ENCODE assay signal across 18 mouse cellular contexts in genomic region chr4:86686564-86686963, GRCm38 (mm10). TPM values are rescaled to one million over a fixed set of nuclear protein-coding genes. Genes with fewer than 3 reads are reported as not detected.
DNase-seq lines count a peak whose midpoint lies in the region; ATAC-seq lines count a peak whose summit lies in the region.
"Had no signal": no experiment of that assay in that cellular context is flagged by ENCODE, and none has a peak within 500 bp of the region (broad histone marks: within the 10 kb centered on the region; RNA-seq: fewer than 3 reads in every experiment).

No protein-coding gene starts in this region.

- DNase-seq in embryonic facial prominence, embryonic 14.5 days (ENCODE audit: low spot score), result peak; percentile 73
- DNase-seq in embryonic facial prominence, embryonic 10.5 days (ENCODE audit: low spot score), result no peak
- DNase-seq in limb, embryonic 10.5 days (ENCODE audit: low spot score), result no peak
- peak; percentile 86 for DNase-seq in 3T3-L1 (ENCODE audit: low read depth, low spot score)
- DNase-seq in embryo, embryonic 11 days, result no peak
- no peak for DNase-seq in layer of hippocampus, postnatal 25 days (ENCODE audit: extremely low spot score in 1 of 2, low spot score in 1 of 2)
- DNase-seq: B cell, adult 2 months; cerebellum, adult 18-20 months; gastrocnemius, postnatal 14 days; kidney, adult 8-10 months; thymus, postnatal 14 days had no signal

- no peaks in the 10 kb centered on the region for H3K4me1 ChIP-seq in embryonic facial prominence, embryonic 14.5 days (ENCODE audit: control insufficient read depth, insufficient read depth, low read length)
- peaks cover 6% of the 10 kb centered on the region; the same call in 1 of the 2 replicates for H3K4me1 ChIP-seq in embryonic facial prominence, embryonic 10.5 days
- peaks cover 9% of the 10 kb centered on the region; the same call in 1 of the 2 replicates for H3K4me1 ChIP-seq in limb, embryonic 15.5 days
- peaks cover 28% of the 10 kb centered on the region for H3K4me1 ChIP-seq in limb, embryonic 10.5 days
- H3K4me1 ChIP-seq in brown adipose tissue, adult 24 weeks (ENCODE audit: control insufficient read depth, insufficient read depth, insufficient read length, low read length), result peaks cover 30% of the 10 kb centered on the region
- H3K4me1 ChIP-seq: hindbrain, embryonic 15.5 days had no signal

- no peaks in the 10 kb centered on the region for H3K27me3 ChIP-seq in embryonic facial prominence, embryonic 14.5 days (replicated peaks; ENCODE audit: control insufficient read depth, insufficient read depth, low read length)
- H3K27me3 ChIP-seq in embryonic facial prominence, embryonic 10.5 days (replicated peaks; ENCODE audit: low read depth, poor library complexity, severe bottlenecking), result no peaks in the 10 kb centered on the region
- no peaks in the 10 kb centered on the region for H3K27me3 ChIP-seq in limb, embryonic 15.5 days
- H3K27me3 ChIP-seq in limb, embryonic 10.5 days (ENCODE audit: low read depth, poor library complexity, severe bottlenecking), result no peaks in the 10 kb centered on the region
- H3K27me3 ChIP-seq: heart, embryonic 13.5 days; hindbrain, embryonic 15.5 days had no signal

- H3K4me3 ChIP-seq in embryonic facial prominence, embryonic 14.5 days (ENCODE audit: low read depth, low read length), result no peak overlapping the region
- H3K4me3 ChIP-seq in embryonic facial prominence, embryonic 10.5 days, result no peak overlapping the region
- no peak overlapping the region for H3K4me3 ChIP-seq in limb, embryonic 15.5 days
- no peak overlapping the region for H3K4me3 ChIP-seq in limb, embryonic 10.5 days
- no peak overlapping the region for H3K4me3 ChIP-seq in brown adipose tissue, adult 24 weeks (ENCODE audit: insufficient read depth, low read depth, low read length)
- H3K4me3 ChIP-seq: heart, embryonic 13.5 days; hindbrain, embryonic 15.5 days had no signal

- ATAC-seq in embryonic facial prominence, embryonic 14.5 days (ENCODE audit: low read depth), result peak; percentile 53; the same call in 1 of the 2 replicates
- ATAC-seq in limb, embryonic 15.5 days (ENCODE audit: insufficient number of reproducible peaks, low FRiP score, low TSS enrichment, low read depth), result no peak
- ATAC-seq: forebrain, embryonic 16.5 days had no signal

- H3K36me3 ChIP-seq in embryonic facial prominence, embryonic 14.5 days (ENCODE audit: control insufficient read depth, insufficient read depth, low read length), result no peaks in the 10 kb centered on the region
- no peaks in the 10 kb centered on the region for H3K36me3 ChIP-seq in embryonic facial prominence, embryonic 10.5 days (replicated peaks)
- no peaks in the 10 kb centered on the region for H3K36me3 ChIP-seq in limb, embryonic 15.5 days
- H3K36me3 ChIP-seq in limb, embryonic 10.5 days, result no peaks in the 10 kb centered on the region
- H3K36me3 ChIP-seq: heart, embryonic 13.5 days; hindbrain, embryonic 15.5 days had no signal

- no peak overlapping the region for H3K27ac ChIP-seq in embryonic facial prominence, embryonic 14.5 days (replicated peaks; ENCODE audit: low read depth, low read length)
- no peak overlapping the region for H3K27ac ChIP-seq in embryonic facial prominence, embryonic 10.5 days (replicated peaks)
- H3K27ac ChIP-seq in limb, embryonic 15.5 days, result peak overlapping the region; percentile 57; the same call in 1 of the 2 replicates
- no peak overlapping the region for H3K27ac ChIP-seq in limb, embryonic 10.5 days
- H3K27ac ChIP-seq in brown adipose tissue, adult 24 weeks (replicated peaks; ENCODE audit: low read depth, low read length), result peak overlapping the region; percentile 63
- H3K27ac ChIP-seq: hindbrain, embryonic 15.5 days; liver, embryonic 14.5 days had no signal

- no peak overlapping the region for H3K4me2 ChIP-seq in embryonic facial prominence, embryonic 14.5 days (ENCODE audit: low read depth, low read length)
- no peak overlapping the region for H3K4me2 ChIP-seq in limb, embryonic 15.5 days
- H3K4me2 ChIP-seq: heart, embryonic 13.5 days; hindbrain, embryonic 15.5 days; midbrain, embryonic 11.5 days had no signal

- no peak overlapping the region for H3K9ac ChIP-seq in embryonic facial prominence, embryonic 14.5 days (ENCODE audit: low read depth, low read length)
- no peak overlapping the region for H3K9ac ChIP-seq in limb, embryonic 15.5 days
- H3K9ac ChIP-seq: heart, embryonic 13.5 days; hindbrain, embryonic 15.5 days; liver, embryonic 14.5 days had no signal

- no peaks in the 10 kb centered on the region for H3K9me3 ChIP-seq in embryonic facial prominence, embryonic 14.5 days (ENCODE audit: control insufficient read depth, low read length)
- no peaks in the 10 kb centered on the region for H3K9me3 ChIP-seq in embryonic facial prominence, embryonic 10.5 days
- H3K9me3 ChIP-seq in limb, embryonic 15.5 days, result no peaks in the 10 kb centered on the region
- no peaks in the 10 kb centered on the region for H3K9me3 ChIP-seq in limb, embryonic 10.5 days (replicated peaks)
- H3K9me3 ChIP-seq: heart, embryonic 13.5 days; hindbrain, embryonic 15.5 days had no signal

- 50% methylated on average over 3 of the region's 3 CpGs for WGBS in embryonic facial prominence, embryonic 14.5 days
- 75% methylated on average over 3 of the region's 3 CpGs for whole genome bisulfite sequencing in embryonic facial prominence, embryonic 10.5 days
- WGBS in limb, embryonic 15.5 days, result 49% methylated on average over 3 of the region's 3 CpGs
- WGBS in limb, embryonic 10.5 days, result 53% methylated on average over 3 of the region's 3 CpGs

RNA-seq across cellular contexts. Expression of gene Plin2, which starts 16.7 kb away (rescaled TPM):
- 66.2 and 73.1 TPM in 2 replicates for polyA plus RNA-seq in embryonic facial prominence, embryonic 14.5 days (2014; fragmentation: Nextera tagmentation; extraction: Ambion mirVana)
- polyA plus RNA-seq in embryonic facial prominence, embryonic 10.5 days (2016; fragmentation: Nextera tagmentation; extraction: Ambion mirVana), result 70.4 and 75.4 TPM in 2 replicates
- 75.0 and 76.2 TPM in 2 replicates for polyA plus RNA-seq in limb, embryonic 15.5 days (2015; fragmentation: Nextera tagmentation; extraction: Ambion mirVana)
- polyA plus RNA-seq in limb, embryonic 10.5 days (2016; fragmentation: Nextera tagmentation; extraction: Ambion mirVana), result 74.6 and 75.8 TPM in 2 replicates
- polyA plus RNA-seq in brown adipose tissue, adult 24 weeks (2012; ENCODE audit: insufficient read depth, insufficient read length, missing spikeins), result 969 and 1,325 TPM in 2 replicates
- 10 to 100 TPM; 13.1 to 15.0 TPM for total RNA-seq in layer of hippocampus, postnatal 25 days (2021)

Comparison
In these comparisons a context has a peak if more than half of its experiments do, and no peak if none do; other contexts are left out.
1. DNase-seq: peak in embryonic facial prominence, embryonic 14.5 days (single experiment) and 3T3-L1 (single experiment); none in embryonic facial prominence, embryonic 10.5 days (single experiment), limb, embryonic 10.5 days (single experiment), embryo, embryonic 11 days (single experiment) and layer of hippocampus, postnatal 25 days (0 of 2).
2. H3K27ac ChIP-seq: peak in limb, embryonic 15.5 days (single experiment) and brown adipose tissue, adult 24 weeks (single experiment); none in embryonic facial prominence, embryonic 14.5 days (single experiment), embryonic facial prominence, embryonic 10.5 days (single experiment) and limb, embryonic 10.5 days (single experiment).
3. RNA of gene Plin2, which starts 16.7 kb away (polyA plus RNA-seq): 969 to 1,325 TPM in brown adipose tissue, adult 24 weeks; 74.6 to 75.8 TPM in limb, embryonic 10.5 days, 75.0 to 76.2 TPM in limb, embryonic 15.5 days, 70.4 to 75.4 TPM in embryonic facial prominence, embryonic 10.5 days and 66.2 to 73.1 TPM in embryonic facial prominence, embryonic 14.5 days; every median in the first group is over 10 times any median in the second.